ENCODE assay signal across 9 mouse cellular contexts in genomic region chr5:117355648-117356303, GRCm38 (mm10). TPM values are rescaled to one million over a fixed set of nuclear protein-coding genes. Genes with fewer than 3 reads are reported as not detected.
A peak's percentile ranks its signal among the peaks of the same experiment; 100 is the strongest.
DNase-seq lines count a peak whose midpoint lies in the region; ATAC-seq and TF ChIP-seq lines count a peak whose summit lies in the region.
"Had no signal": no experiment of that assay in that cellular context is flagged by ENCODE, and none has a peak within 500 bp of the region (broad histone marks: within the 10 kb centered on the region; RNA-seq: fewer than 3 reads in every experiment).

No protein-coding gene starts in this region.

- H3K9ac ChIP-seq in heart, embryonic 13.5 days = peak overlapping the region; percentile 99
- peak overlapping the region; percentile 58; the same call in 1 of the 2 replicates for H3K9ac ChIP-seq in ES-E14 (ENCODE audit: insufficient read depth, low read depth, low read length, poor library complexity, severe bottlenecking)
- H3K9ac ChIP-seq in hindbrain, embryonic 15.5 days = no peak overlapping the region
- no peak overlapping the region for H3K9ac ChIP-seq in midbrain, embryonic 13.5 days (replicated peaks)

- no peak for DNase-seq in heart, postnatal 14 days
- DNase-seq in ES-E14 (ENCODE audit: low read depth, low spot score) = no peak
- no peak for DNase-seq in cerebellum, postnatal 10 days
- no peak for DNase-seq in frontal cortex, adult 2 months (ENCODE audit: extremely low spot score in 1 of 2, low spot score in 1 of 2)
- no peak for DNase-seq in layer of hippocampus, adult 11-12 months (ENCODE audit: low spot score)

- no peak for ATAC-seq in heart, embryonic 13.5 days (ENCODE audit: extremely low read depth, insufficient number of reproducible peaks, low FRiP score, low TSS enrichment)
- no peak for ATAC-seq in hindbrain, embryonic 15.5 days (ENCODE audit: low FRiP score, low read depth)
- ATAC-seq in midbrain, embryonic 13.5 days = no peak

- intact Hi-C loops in heart, postnatal 14 days (cut with DNase I) = no loop called here

- H3K27ac ChIP-seq in heart, embryonic 13.5 days (replicated peaks) = peak overlapping the region; percentile 98
- H3K27ac ChIP-seq in ES-E14 (ENCODE audit: insufficient read depth, low read depth, low read length, poor library complexity, severe bottlenecking) = peak overlapping the region; percentile 97; the same call in 1 of the 2 replicates
- peak overlapping the region; percentile 93 for H3K27ac ChIP-seq in hindbrain, embryonic 15.5 days (replicated peaks)
- peak overlapping the region; percentile 90; the same call in 1 of the 2 replicates for H3K27ac ChIP-seq in midbrain, embryonic 13.5 days

- H3K27me3 ChIP-seq in heart, embryonic 13.5 days (replicated peaks) = no peaks in the 10 kb centered on the region
- H3K27me3 ChIP-seq in hindbrain, embryonic 15.5 days = no peaks in the 10 kb centered on the region
- no peaks in the 10 kb centered on the region for H3K27me3 ChIP-seq in midbrain, embryonic 13.5 days

- peak overlapping the region; percentile 91 for H3K4me2 ChIP-seq in heart, embryonic 13.5 days
- peak overlapping the region; percentile 96 for H3K4me2 ChIP-seq in hindbrain, embryonic 15.5 days
- peak overlapping the region; percentile 93 for H3K4me2 ChIP-seq in midbrain, embryonic 13.5 days (replicated peaks)

- WGBS in heart, embryonic 13.5 days = 39% methylated on average over 14 of the region's 14 CpGs
- WGBS in hindbrain, embryonic 15.5 days = 50% methylated on average over 14 of the region's 14 CpGs
- 56% methylated on average over 14 of the region's 14 CpGs for WGBS in midbrain, embryonic 13.5 days

- in situ Hi-C loops in ES-E14 (cut with MboI; ENCODE audit: low sequenced_read_pairs in 2 of 2, unreplicated experiment in 2 of 2) = no loop called here

- no peaks in the 10 kb centered on the region for H3K9me3 ChIP-seq in heart, embryonic 13.5 days
- H3K9me3 ChIP-seq in ES-E14 (ENCODE audit: control insufficient read depth, insufficient read depth, low read depth, low read length) = no peaks in the 10 kb centered on the region
- no peaks in the 10 kb centered on the region for H3K9me3 ChIP-seq in hindbrain, embryonic 15.5 days
- no peaks in the 10 kb centered on the region for H3K9me3 ChIP-seq in midbrain, embryonic 13.5 days
- H3K9me3 ChIP-seq: G1E had no signal

- peak overlapping the region; percentile 99 for H3K4me3 ChIP-seq in heart, embryonic 13.5 days
- H3K4me3 ChIP-seq in ES-E14 (ENCODE audit: insufficient read depth in 1 of 2, low read depth in 1 of 2, low read length in 2 of 2, poor library complexity in 1 of 2, severe bottlenecking in 1 of 2) = peak overlapping the region; percentile 61 to 71
- peak overlapping the region; percentile 97 for H3K4me3 ChIP-seq in hindbrain, embryonic 15.5 days
- peak overlapping the region; percentile 83 for H3K4me3 ChIP-seq in midbrain, embryonic 13.5 days (replicated peaks)

- H3K4me1 ChIP-seq in heart, embryonic 13.5 days = peaks cover 47% of the 10 kb centered on the region
- H3K4me1 ChIP-seq in ES-E14 (ENCODE audit: control insufficient read depth in 2 of 2, insufficient read depth in 2 of 2, low read length in 2 of 2, poor library complexity in 1 of 2) = peaks cover 12 to 24% of the 10 kb centered on the region in 2 experiments
- H3K4me1 ChIP-seq in hindbrain, embryonic 15.5 days (replicated peaks) = peaks cover 42% of the 10 kb centered on the region
- H3K4me1 ChIP-seq in midbrain, embryonic 13.5 days (replicated peaks) = peaks cover 44% of the 10 kb centered on the region

- peaks cover 19% of the 10 kb centered on the region; the same call in 1 of the 2 replicates for H3K36me3 ChIP-seq in heart, embryonic 13.5 days
- peaks cover 4% of the 10 kb centered on the region; the same call in 1 of the 2 replicates for H3K36me3 ChIP-seq in ES-E14 (ENCODE audit: control insufficient read depth, insufficient read depth, low read length, poor library complexity, severe bottlenecking)
- H3K36me3 ChIP-seq in hindbrain, embryonic 15.5 days = no peaks in the 10 kb centered on the region
- H3K36me3 ChIP-seq in midbrain, embryonic 13.5 days = no peaks in the 10 kb centered on the region

TF ChIP-seq in ES-E14, 5 proteins besides CTCF, POLR2A, EP300 and RAD21:
- TF ChIP-seq ZC3H11A (IDR thresholded peaks at IDR 0.05; ENCODE audit: borderline replicate concordance, low read depth, low read length) (no peak), CHD2 (IDR thresholded peaks at IDR 0.05; ENCODE audit: low read depth, low read length) (no peak), MAFK (IDR thresholded peaks at IDR 0.05; ENCODE audit: insufficient read depth, low read depth, low read length) (no peak), ZNF384 (IDR thresholded peaks at IDR 0.05; ENCODE audit: low read depth, low read length) (no peak), HCFC1 (IDR thresholded peaks at IDR 0.05; ENCODE audit: borderline replicate concordance, insufficient read depth, low read length) (no peak)

RNA-seq across cellular contexts. Expression of gene Wsb2, which starts 1.3 kb away (rescaled TPM):
- polyA plus RNA-seq in heart, embryonic 13.5 days (2015; fragmentation: Nextera tagmentation; extraction: Ambion mirVana) = 74.2 and 79.3 TPM in 2 replicates
- 100 to 1,000 TPM in 1 of 2 experiments, 10 to 100 TPM in 1; 96.8 to 103 TPM for total RNA-seq in heart, postnatal 14 days (2021)
- 76.7 and 84.5 TPM in 2 replicates for total RNA-seq in ES-E14 (2012; rRNA removed)
- polyA plus RNA-seq in hindbrain, embryonic 15.5 days (2015; fragmentation: Nextera tagmentation; extraction: Ambion mirVana) = 288 and 310 TPM in 2 replicates
- polyA plus RNA-seq in midbrain, embryonic 13.5 days (2015; fragmentation: Nextera tagmentation; extraction: Ambion mirVana) = 138 and 159 TPM in 2 replicates
- polyA plus RNA-seq in frontal cortex, adult 2 months (2012; rRNA removed) = 328 and 398 TPM in 2 replicates

RNA-seq across cellular contexts. Expression of gene Rfc5, which starts 33.1 kb away (rescaled TPM):
- 64.3 and 67.7 TPM in 2 replicates for polyA plus RNA-seq in heart, embryonic 13.5 days (2015; fragmentation: Nextera tagmentation; extraction: Ambion mirVana)
- 1 to 10 TPM; 5.5 to 7.0 TPM for total RNA-seq in heart, postnatal 14 days (2021)
- 173 and 188 TPM in 2 replicates for total RNA-seq in ES-E14 (2012; rRNA removed)
- polyA plus RNA-seq in hindbrain, embryonic 15.5 days (2015; fragmentation: Nextera tagmentation; extraction: Ambion mirVana) = 30.2 and 33.1 TPM in 2 replicates
- 44.6 and 47.8 TPM in 2 replicates for polyA plus RNA-seq in midbrain, embryonic 13.5 days (2015; fragmentation: Nextera tagmentation; extraction: Ambion mirVana)
- 15.4 and 15.6 TPM in 2 replicates for polyA plus RNA-seq in frontal cortex, adult 2 months (2012; rRNA removed)

RNA-seq across cellular contexts. Expression of gene Vsig10, which starts 36.9 kb away (rescaled TPM):
- 7.6 and 8.1 TPM in 2 replicates for polyA plus RNA-seq in heart, embryonic 13.5 days (2015; fragmentation: Nextera tagmentation; extraction: Ambion mirVana)
- 10 to 100 TPM; 12.1 to 16.2 TPM for total RNA-seq in heart, postnatal 14 days (2021)
- 11.7 and 25.7 TPM in 2 replicates for total RNA-seq in ES-E14 (2012; rRNA removed)
- polyA plus RNA-seq in hindbrain, embryonic 15.5 days (2015; fragmentation: Nextera tagmentation; extraction: Ambion mirVana) = 1.3 and 2.4 TPM in 2 replicates
- polyA plus RNA-seq in midbrain, embryonic 13.5 days (2015; fragmentation: Nextera tagmentation; extraction: Ambion mirVana) = 2.3 TPM in 2 replicates
- polyA plus RNA-seq in frontal cortex, adult 2 months (2012; rRNA removed) = 1.6 and 2.4 TPM in 2 replicates

RNA-seq across cellular contexts. Expression of gene Ksr2, which starts 58.0 kb away (rescaled TPM):
- polyA plus RNA-seq in heart, embryonic 13.5 days (2015; fragmentation: Nextera tagmentation; extraction: Ambion mirVana) = 0.07 and 0.13 TPM in 2 replicates
- under 1 TPM in 1 of 2 experiments, not detected in 1; 0.02 TPM for total RNA-seq in heart, postnatal 14 days (2021)
- 0.67 and 1.2 TPM in 2 replicates for total RNA-seq in ES-E14 (2012; rRNA removed)
- polyA plus RNA-seq in hindbrain, embryonic 15.5 days (2015; fragmentation: Nextera tagmentation; extraction: Ambion mirVana) = 7.5 and 8.1 TPM in 2 replicates
- polyA plus RNA-seq in midbrain, embryonic 13.5 days (2015; fragmentation: Nextera tagmentation; extraction: Ambion mirVana) = 5.1 and 6.9 TPM in 2 replicates
- 9.1 and 9.4 TPM in 2 replicates for polyA plus RNA-seq in frontal cortex, adult 2 months (2012; rRNA removed)
- polyA plus RNA-seq: G1E had no signal

Comparison
In these comparisons a context has a peak if more than half of its experiments do, and no peak if none do; other contexts are left out.
1. H3K9ac ChIP-seq: peak in heart, embryonic 13.5 days (single experiment) and ES-E14 (single experiment); none in hindbrain, embryonic 15.5 days (single experiment) and midbrain, embryonic 13.5 days (single experiment).
2. Peak in every context shown above with its lines, with median percentiles within 50 percentile points of each other: H3K27ac ChIP-seq, H3K4me2 ChIP-seq and H3K4me3 ChIP-seq.